Comparison of ENCODE assay signal across 8 mouse cellular contexts in the genomic region with DNA sequence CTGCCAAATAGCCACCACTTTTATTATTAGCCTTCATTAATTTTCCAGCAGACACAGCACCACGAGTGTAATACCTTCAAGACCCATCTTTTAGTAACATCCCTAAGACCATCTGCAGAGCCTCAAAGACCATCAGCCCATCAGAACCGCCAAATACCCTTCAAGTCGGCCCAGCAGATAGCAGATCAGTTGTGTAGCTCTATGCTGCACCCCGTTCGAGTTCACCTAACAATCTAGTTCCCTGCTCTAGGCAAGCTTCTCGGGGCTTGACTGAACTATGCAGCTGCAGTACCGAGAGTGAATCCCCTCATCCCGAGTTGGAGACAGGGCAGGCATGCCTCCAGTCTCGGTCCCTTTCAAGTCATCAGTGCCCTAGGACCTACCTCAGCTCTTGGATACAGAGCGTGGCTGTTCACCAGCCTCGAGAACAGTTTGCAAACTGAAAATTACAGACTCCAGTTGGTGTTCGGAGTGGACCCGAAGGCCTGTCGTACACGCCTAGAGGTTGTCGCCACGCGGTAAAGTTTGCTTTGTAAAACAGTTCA. TPM values are rescaled to one million over a fixed set of nuclear protein-coding genes. Genes with fewer than 3 reads are reported as not detected.
DNase-seq lines count a peak whose midpoint lies in the region; ATAC-seq and TF ChIP-seq lines count a peak whose summit lies in the region.

No protein-coding gene starts in this region.

- intact Hi-C loops in heart, postnatal 25 days (cut with DNase I): no loop called here

- no peaks in the 10 kb centered on the region for H3K4me1 ChIP-seq in heart, embryonic 11.5 days (ENCODE audit: control insufficient read depth, insufficient read depth, low read length)
- H3K4me1 ChIP-seq in ES-E14 (ENCODE audit: control insufficient read depth in 2 of 2, insufficient read depth in 2 of 2, low read length in 2 of 2, poor library complexity in 1 of 2): 0 out of 4 replicates have a peak, but pooled peaks cover 0 to 1% of the 10 kb centered on the region in 2 experiments
- H3K4me1 ChIP-seq in hindbrain, embryonic 11.5 days (replicated peaks; ENCODE audit: control insufficient read depth, insufficient read depth, low read length): no peaks in the 10 kb centered on the region

- in situ Hi-C loops in ES-E14 (cut with MboI; ENCODE audit: low sequenced_read_pairs in 2 of 2, unreplicated experiment in 2 of 2): no loop called here

- no peaks in the 10 kb centered on the region for H3K36me3 ChIP-seq in heart, embryonic 11.5 days (ENCODE audit: control insufficient read depth, insufficient read depth, low read length)
- H3K36me3 ChIP-seq in ES-E14 (ENCODE audit: control insufficient read depth, insufficient read depth, low read length, poor library complexity, severe bottlenecking): 0 out of 2 replicates have a peak, but pooled peaks cover 2% of the 10 kb centered on the region
- no peaks in the 10 kb centered on the region for H3K36me3 ChIP-seq in hindbrain, embryonic 11.5 days (ENCODE audit: control insufficient read depth, insufficient read depth, low read length)

- WGBS in heart, embryonic 11.5 days (ENCODE audit: insufficient replicate concordance): 14% methylated on average over 18 of the region's 18 CpGs
- WGBS in hindbrain, embryonic 11.5 days: 11% methylated on average over 18 of the region's 18 CpGs

- H3K9ac ChIP-seq in heart, embryonic 11.5 days (ENCODE audit: low read depth, low read length): peak overlapping the region; percentile 69
- peak overlapping the region; percentile 85 for H3K9ac ChIP-seq in ES-E14 (ENCODE audit: insufficient read depth, low read depth, low read length, poor library complexity, severe bottlenecking)
- H3K9ac ChIP-seq in hindbrain, embryonic 11.5 days (ENCODE audit: low read depth, low read length): peak overlapping the region; percentile 63

- no peak overlapping the region for H3K27ac ChIP-seq in heart, embryonic 11.5 days (ENCODE audit: low read depth, low read length)
- no peak overlapping the region for H3K27ac ChIP-seq in ES-E14 (ENCODE audit: insufficient read depth, low read depth, low read length, poor library complexity, severe bottlenecking)
- no peak overlapping the region for H3K27ac ChIP-seq in hindbrain, embryonic 11.5 days (ENCODE audit: low read depth, low read length)

- no peak for DNase-seq in heart, postnatal 25 days (ENCODE audit: low spot score)
- DNase-seq in ES-E14 (ENCODE audit: low read depth, low spot score) (no peak), adipocyte (ENCODE audit: low spot score) (no peak)
- DNase-seq in hindbrain, embryonic 11.5 days (ENCODE audit: low spot score): no peak
- DNase-seq in embryo, embryonic 10 days (ENCODE audit: low spot score): no peak
- no peak for DNase-seq in right cerebral cortex, adult 2 months (ENCODE audit: low spot score in 2 of 2)

- no peaks in the 10 kb centered on the region for H3K27me3 ChIP-seq in heart, embryonic 11.5 days (ENCODE audit: control insufficient read depth, insufficient read depth, low read length)
- no peaks in the 10 kb centered on the region for H3K27me3 ChIP-seq in hindbrain, embryonic 11.5 days (ENCODE audit: control insufficient read depth, insufficient read depth, low read length)

- peak overlapping the region; percentile 70 for H3K4me2 ChIP-seq in heart, embryonic 11.5 days
- H3K4me2 ChIP-seq in hindbrain, embryonic 11.5 days (replicated peaks; ENCODE audit: low read depth, low read length): peak overlapping the region; percentile 43

- H3K4me3 ChIP-seq in heart, embryonic 11.5 days (ENCODE audit: low read depth, low read length): peak overlapping the region; percentile 56
- peak overlapping the region; percentile 77 to 97 for H3K4me3 ChIP-seq in ES-E14 (ENCODE audit: insufficient read depth in 1 of 2, low read depth in 1 of 2, low read length in 2 of 2, poor library complexity in 1 of 2, severe bottlenecking in 1 of 2)
- H3K4me3 ChIP-seq in hindbrain, embryonic 11.5 days (ENCODE audit: low read depth, low read length): peak overlapping the region; percentile 48

- ATAC-seq in heart, embryonic 11.5 days (replicated peaks; ENCODE audit: insufficient number of reproducible peaks, low FRiP score, low TSS enrichment): 0 out of 2 replicates have a peak, but pooled peaks have one; percentile 5
- ATAC-seq in hindbrain, embryonic 11.5 days (ENCODE audit: low FRiP score): peak; percentile 63
- peak; percentile 25 for ATAC-seq in megakaryocyte progenitor cell, adult 5-6 weeks (replicated peaks; ENCODE audit: poor library complexity)

- no peaks in the 10 kb centered on the region for H3K9me3 ChIP-seq in heart, embryonic 11.5 days (replicated peaks; ENCODE audit: control insufficient read depth, low read length)
- H3K9me3 ChIP-seq in ES-E14 (ENCODE audit: control insufficient read depth, insufficient read depth, low read depth, low read length): no peaks in the 10 kb centered on the region
- no peaks in the 10 kb centered on the region for H3K9me3 ChIP-seq in hindbrain, embryonic 11.5 days (ENCODE audit: control insufficient read depth, low read length)

TF ChIP-seq in ES-E14, 5 proteins besides CTCF, POLR2A, EP300 and RAD21:
- TF ChIP-seq MAFK (IDR thresholded peaks at IDR 0.05; ENCODE audit: insufficient read depth, low read depth, low read length) (no peak), ZNF384 (IDR thresholded peaks at IDR 0.05; ENCODE audit: low read depth, low read length) (no peak), CHD2 (IDR thresholded peaks at IDR 0.05; ENCODE audit: low read depth, low read length) (no peak), HCFC1 (IDR thresholded peaks at IDR 0.05; ENCODE audit: borderline replicate concordance, insufficient read depth, low read length) (no peak), ZC3H11A (IDR thresholded peaks at IDR 0.05; ENCODE audit: borderline replicate concordance, low read depth, low read length) (no peak)

RNA-seq across cellular contexts. Expression of a gene that starts 0.3 kb away (rescaled TPM):
- polyA plus RNA-seq in heart, embryonic 11.5 days (2014; fragmentation: Nextera tagmentation; extraction: Ambion mirVana): 25.1 and 26.1 TPM in 2 replicates
- 10 to 100 TPM; 10.3 to 10.7 TPM for total RNA-seq in heart, postnatal 25 days (2021)
- 19.3 and 20.9 TPM in 2 replicates for total RNA-seq in ES-E14 (2012; rRNA removed)
- 42.8 and 43.3 TPM in 2 replicates for polyA plus RNA-seq in hindbrain, embryonic 11.5 days (2014; fragmentation: Nextera tagmentation; extraction: Ambion mirVana)
- 28.1 and 36.6 TPM in 2 replicates for total RNA-seq in megakaryocyte progenitor cell, adult 5-6 weeks (2015)
- 23.7 and 25.1 TPM in 2 replicates for total RNA-seq in megakaryocyte progenitor cell, adult 5-6 weeks (2017)

RNA-seq across cellular contexts. Expression of a gene that starts 19.1 kb away (rescaled TPM):
- polyA plus RNA-seq in heart, embryonic 11.5 days (2014; fragmentation: Nextera tagmentation; extraction: Ambion mirVana): 17.5 and 23.8 TPM in 2 replicates
- total RNA-seq in heart, postnatal 25 days (2021): under 1 TPM; 0.49 to 0.81 TPM
- total RNA-seq in ES-E14 (2012; rRNA removed): 3.6 and 7.2 TPM in 2 replicates
- 5.5 and 5.7 TPM in 2 replicates for polyA plus RNA-seq in hindbrain, embryonic 11.5 days (2014; fragmentation: Nextera tagmentation; extraction: Ambion mirVana)
- 6.6 and 12.0 TPM in 2 replicates for total RNA-seq in megakaryocyte progenitor cell, adult 5-6 weeks (2015)
- total RNA-seq in megakaryocyte progenitor cell, adult 5-6 weeks (2017): 3.2 and 8.6 TPM in 2 replicates

RNA-seq across cellular contexts. Expression of a gene that starts 45.5 kb away (rescaled TPM):
- polyA plus RNA-seq in heart, embryonic 11.5 days (2014; fragmentation: Nextera tagmentation; extraction: Ambion mirVana): 5.2 and 5.9 TPM in 2 replicates
- total RNA-seq in heart, postnatal 25 days (2021): 1 to 10 TPM; 1.9 to 2.6 TPM
- 59.0 and 96.5 TPM in 2 replicates for total RNA-seq in ES-E14 (2012; rRNA removed)
- 20.3 and 20.4 TPM in 2 replicates for polyA plus RNA-seq in hindbrain, embryonic 11.5 days (2014; fragmentation: Nextera tagmentation; extraction: Ambion mirVana)
- total RNA-seq in megakaryocyte progenitor cell, adult 5-6 weeks (2015): 0.32 and 0.49 TPM in 2 replicates
- not detected in 2 replicates for total RNA-seq in megakaryocyte progenitor cell, adult 5-6 weeks (2017)

RNA-seq across cellular contexts. Expression of a gene that starts 58.5 kb away (rescaled TPM):
- polyA plus RNA-seq in heart, embryonic 11.5 days (2014; fragmentation: Nextera tagmentation; extraction: Ambion mirVana): 24.4 and 37.4 TPM in 2 replicates
- 10 to 100 TPM; 19.6 to 22.6 TPM for total RNA-seq in heart, postnatal 25 days (2021)
- 85.5 and 85.8 TPM in 2 replicates for total RNA-seq in ES-E14 (2012; rRNA removed)
- polyA plus RNA-seq in hindbrain, embryonic 11.5 days (2014; fragmentation: Nextera tagmentation; extraction: Ambion mirVana): 38.1 and 39.3 TPM in 2 replicates
- total RNA-seq in megakaryocyte progenitor cell, adult 5-6 weeks (2015): 53.5 and 55.4 TPM in 2 replicates
- total RNA-seq in megakaryocyte progenitor cell, adult 5-6 weeks (2017): 81.8 and 96.9 TPM in 2 replicates

Comparison
In these comparisons a context has a peak if more than half of its experiments do, and no peak if none do; other contexts are left out.
1. ATAC-seq: peak in every context shown above with its lines; median percentile 63 in hindbrain, embryonic 11.5 days; 25 in megakaryocyte progenitor cell, adult 5-6 weeks; 5 in heart, embryonic 11.5 days.
2. RNA of a gene that starts 45.5 kb away (total RNA-seq): 59.0 to 96.5 TPM in ES-E14; 1.9 to 2.6 TPM in heart, postnatal 25 days and 0.32 to 0.49 TPM in megakaryocyte progenitor cell, adult 5-6 weeks; every median in the first group is over 10 times any median in the second.
3. Peak in every context shown above with its lines, with median percentiles within 50 percentile points of each other: H3K4me3 ChIP-seq and H3K9ac ChIP-seq.